Mouse (Mus musculus) retina, adult 2 months (tissue): Measurements from ENCODE around the gene Ccl6.
"Not testable (repeated sequence)": the region's sequence is repeated elsewhere in the genome, so short reads cannot be mapped to it uniquely, and the experiment has no call there.

ENCODE experiments used
- DNase-seq: peaks from one replicate; pipeline ENCODE4 v3.0.0-alpha.2; 2012; ENCODE audit warnings: low read depth, low spot score

Gene Ccl6

DNA sequence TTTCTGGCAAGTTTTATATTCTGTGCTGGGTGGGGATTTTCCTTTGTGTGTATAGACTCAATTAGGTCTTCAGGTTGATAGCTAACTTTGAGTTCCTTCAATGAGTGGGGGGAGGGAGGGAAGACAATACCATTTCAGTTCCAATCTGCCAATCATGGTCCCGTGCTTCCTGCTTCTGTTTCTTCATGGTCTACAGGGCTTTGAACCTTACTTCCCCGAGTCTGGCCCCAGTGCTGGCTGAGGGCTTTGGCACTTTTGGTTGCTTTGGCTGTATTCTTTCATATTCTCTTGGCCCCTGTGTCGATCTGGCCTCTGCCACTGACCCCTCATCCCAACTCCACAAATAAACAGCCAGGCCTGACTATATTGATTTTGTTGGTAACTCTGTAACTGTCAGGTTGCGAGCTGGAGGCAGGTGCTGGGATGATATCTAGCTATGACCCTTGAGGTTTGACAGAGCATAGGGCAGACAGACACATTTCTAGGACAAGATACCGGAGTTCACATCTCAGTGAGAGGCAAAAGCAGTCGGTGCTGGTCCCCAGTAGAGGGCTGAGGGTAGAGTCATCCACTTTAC is 30.5 kb downstream of the Ccl6 start:
- DNase-seq, result no peak

DNA sequence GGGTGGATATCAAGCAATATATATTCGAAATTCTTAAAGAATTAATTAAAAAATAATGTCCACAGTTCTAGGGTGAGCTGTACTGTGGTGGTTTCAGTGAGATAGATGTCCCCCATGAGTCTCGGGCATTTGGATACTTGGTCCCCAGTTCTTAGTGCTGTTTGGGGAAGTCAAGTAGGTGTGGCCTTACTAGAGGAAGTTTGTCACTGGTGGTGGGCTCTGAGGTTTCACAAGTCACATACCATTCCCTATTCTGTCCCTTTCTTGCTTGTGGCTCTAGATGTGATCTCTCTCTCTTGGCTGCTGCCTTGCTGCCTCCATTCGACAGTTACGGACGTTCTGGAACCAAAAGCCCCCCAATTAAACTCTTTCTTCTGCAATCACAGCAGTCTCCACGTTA is 32.5 kb downstream of the Ccl6 start:
- no peak for DNase-seq

DNA sequence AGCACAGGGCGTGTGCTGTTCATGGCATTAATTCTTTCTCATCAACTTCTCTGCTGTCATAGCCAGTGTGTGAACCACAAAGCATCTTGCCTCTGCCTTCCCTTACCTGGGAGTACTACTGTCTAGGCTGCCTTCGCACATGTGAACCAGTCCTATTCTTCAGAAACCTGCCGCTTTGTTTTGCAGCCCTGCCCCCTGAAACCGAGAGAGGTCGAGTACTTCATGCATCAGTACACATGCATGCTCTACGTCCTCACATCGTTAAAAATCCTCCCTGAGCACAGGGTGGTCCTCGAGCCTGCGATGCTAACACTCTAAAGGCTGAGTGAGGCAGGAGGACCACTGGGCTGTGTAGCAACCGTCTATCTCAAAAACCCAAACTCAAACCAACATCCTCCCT is 35.8 kb downstream of the Ccl6 start:
- DNase-seq, result no peak

DNA sequence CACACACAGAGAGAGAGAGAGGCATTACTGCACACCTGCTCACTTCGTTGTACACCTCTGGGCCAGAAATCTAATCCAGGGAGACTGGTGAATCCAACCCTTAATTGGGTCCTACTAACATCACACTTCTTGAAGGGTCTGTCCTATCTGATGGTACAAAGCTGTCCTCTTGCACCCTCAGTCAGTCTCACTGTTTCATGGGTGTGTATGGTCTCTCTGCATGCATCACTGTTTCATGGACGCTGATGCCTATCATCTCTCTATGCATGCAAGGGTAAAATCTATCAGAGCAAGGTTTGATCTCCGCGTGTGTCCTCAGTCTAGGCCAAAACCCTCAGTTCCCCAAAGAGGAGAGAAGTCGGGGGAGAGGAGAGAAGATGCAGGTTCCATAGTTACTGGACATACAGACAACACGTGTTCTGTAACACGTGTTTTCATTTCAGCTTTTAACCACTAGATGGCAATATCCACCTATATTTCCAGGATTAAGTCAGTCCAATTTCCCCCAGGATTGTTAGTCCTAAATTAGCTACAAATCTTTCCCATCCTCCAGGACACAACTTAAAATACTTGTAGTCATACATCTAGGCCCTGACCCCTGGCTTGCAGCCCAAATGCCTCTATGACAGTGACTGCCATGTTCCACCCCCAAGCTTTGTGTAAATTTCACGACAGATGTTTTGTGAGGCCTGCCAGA is 36.7 kb downstream of the Ccl6 start:
- peak; percentile 59 for DNase-seq

DNA sequence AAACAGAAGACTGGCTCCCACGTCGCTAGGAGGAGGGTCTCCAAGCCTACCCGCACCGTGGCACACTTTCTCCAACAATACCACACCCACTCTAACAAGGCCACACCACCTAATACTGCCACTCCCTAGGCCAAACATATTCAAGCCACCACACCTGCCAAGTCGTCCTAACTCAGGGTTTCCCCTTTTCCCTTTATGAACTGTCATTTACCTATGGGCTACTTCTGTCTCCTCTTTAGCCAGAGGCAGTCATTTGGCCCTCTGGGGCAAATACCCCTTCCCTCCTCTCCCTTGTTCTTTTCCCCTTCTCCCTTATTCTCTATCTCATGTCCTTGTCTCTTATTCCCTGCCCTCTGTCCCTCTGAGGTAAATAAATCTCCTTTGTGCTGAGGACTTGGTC is 41.2 kb downstream of the Ccl6 start:
- DNase-seq, result no peak

DNA sequence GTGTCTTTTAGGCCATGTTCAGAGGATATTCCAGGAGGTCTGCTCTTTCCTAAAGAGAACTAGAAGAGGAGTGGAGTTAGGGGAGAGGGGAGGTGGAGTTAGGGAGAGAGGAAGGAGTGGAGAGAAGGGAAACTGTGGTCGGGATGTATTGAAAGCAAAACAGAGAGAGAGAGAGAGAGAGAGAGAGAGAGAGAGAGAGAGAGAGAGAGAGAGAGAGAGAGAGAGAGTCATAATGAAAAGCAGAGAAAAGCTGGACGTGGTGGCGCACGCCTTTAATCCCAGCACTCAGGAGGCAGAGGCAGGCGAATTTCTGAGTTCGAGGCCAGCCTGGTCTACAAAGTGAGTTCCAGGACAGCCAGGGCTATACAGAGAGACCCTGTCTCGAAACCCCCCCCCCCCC is 41.9 kb downstream of the Ccl6 start:
- DNase-seq, result not testable (repeated sequence)

DNA sequence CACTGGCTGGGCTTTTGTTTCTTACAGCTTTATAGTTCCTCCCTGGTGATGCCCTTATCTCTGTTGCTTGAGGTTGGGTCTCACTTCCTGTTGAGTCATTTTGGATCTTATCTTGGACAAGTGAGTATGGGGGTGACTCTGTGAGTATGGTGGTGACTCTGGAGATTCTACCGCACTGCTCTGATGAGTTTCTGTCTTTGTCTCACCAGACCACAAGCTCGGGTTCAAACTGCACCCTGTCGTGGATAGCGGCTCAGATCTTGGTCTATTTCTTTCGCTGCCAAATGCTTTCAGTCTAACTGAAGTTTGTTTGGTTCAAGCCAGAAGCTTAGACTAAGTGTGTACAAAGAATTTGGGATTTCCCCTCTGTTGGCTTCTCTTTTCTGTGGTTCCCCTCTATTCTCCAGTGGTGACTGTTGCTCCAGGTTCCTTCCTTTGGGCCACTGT is 42.7 kb downstream of the Ccl6 start:
- no peak for DNase-seq

DNA sequence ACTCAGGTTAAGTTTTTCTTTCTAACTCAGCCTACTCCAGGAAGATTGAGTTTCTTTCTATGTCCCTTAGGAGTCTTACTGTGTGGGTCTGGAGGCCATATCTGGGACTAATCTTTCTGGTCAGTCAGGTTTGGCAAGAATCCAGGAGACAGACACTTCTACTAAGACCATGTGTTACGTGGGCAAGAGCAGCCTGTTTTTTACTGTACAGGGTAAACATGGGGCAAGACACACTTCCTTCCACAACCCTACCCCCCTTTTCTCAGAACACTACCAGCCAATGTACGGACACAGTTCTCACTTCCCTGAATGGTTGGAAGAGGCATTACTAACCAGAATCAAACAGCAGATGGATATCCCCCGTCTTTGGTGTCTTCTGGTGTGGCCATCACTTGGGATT is 48.7 kb downstream of the Ccl6 start:
- no peak for DNase-seq

DNA sequence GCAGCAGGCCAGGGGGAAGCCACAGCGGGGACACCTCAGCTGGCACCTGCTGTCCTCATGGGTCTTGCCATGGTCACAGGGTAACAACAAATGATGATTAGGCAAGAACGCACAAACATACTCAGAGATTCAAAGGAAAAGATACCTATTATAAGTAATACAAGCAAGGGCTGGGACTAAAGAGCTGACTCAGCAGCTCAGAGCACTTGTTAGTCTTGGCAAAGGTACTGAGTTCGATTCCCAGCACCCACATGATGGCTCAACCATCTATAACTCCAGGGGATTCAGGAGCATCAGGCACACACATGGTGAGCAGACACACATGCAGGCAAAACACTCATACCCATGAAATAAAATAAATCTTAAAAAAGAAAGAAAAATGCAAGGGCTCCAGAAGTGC is 51.5 kb downstream of the Ccl6 start:
- DNase-seq, result no peak

DNA sequence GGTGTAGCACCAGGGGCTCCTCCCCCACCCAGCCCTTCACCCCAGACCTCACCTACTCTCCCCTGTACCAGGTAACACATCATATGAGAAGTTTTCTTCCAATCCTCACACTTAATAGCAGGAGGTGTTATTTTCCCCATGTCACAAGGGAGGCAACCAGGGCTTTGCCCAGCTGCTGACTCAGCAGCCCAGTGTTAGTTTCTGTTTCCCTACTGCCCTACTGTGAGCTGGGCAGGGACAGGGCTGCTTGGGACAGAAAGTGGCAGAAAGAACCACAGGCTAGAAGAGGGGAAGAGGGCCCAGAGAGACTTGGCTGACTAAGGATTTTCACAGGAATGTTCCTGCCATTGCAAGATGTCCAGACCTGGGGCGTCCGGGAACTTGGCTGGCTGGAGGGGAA is 52.0 kb downstream of the Ccl6 start:
- no peak for DNase-seq

DNA sequence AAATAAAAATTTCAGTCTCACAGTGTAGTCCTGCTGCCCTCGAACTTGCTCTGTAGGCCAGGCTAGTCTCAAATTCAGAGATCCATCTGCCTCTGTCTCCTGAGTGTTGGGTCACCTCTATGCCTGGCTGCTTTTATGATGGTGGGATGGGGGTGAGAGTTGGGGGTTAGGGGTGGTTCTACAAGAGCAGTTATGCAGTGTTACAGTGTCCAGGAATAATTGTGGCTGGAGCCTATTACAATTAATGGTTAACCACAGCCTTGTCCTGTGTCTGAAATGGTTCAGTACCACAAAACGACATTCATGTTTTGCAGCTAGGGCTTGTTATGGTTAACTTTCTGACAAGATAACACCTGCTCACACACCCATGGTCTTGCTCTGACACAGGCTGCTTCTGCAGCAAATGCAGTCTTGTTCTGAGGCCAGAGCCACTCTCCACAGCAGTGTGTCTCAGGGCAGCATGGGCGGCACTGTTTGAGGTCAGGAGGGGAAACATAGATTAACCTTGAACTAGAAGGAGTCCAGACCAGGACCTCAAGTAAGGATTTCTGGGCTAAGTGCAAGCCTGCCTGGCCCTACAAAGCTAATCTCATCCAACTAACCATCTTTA is 54.1 kb downstream of the Ccl6 start:
- DNase-seq, result no peak
